Mouse (Mus musculus) liver, embryonic 12.5 days (tissue): ENCODE measurements at regions not wholly inside any gene's neighbourhood (a gene's known extent, or its start where the extent isn't known, plus 50 kb on each side); places are given as distances from the start of the nearest gene placed in this dataset.

Experiments used
- ATAC-seq: fragments of 200-750 bp; cut with Nextera tagmentation; 2 replicates; pipeline ENCODE4 v1.8.0; 2017; ENCODE audit warnings: moderate number of reproducible peaks, mild to moderate bottlenecking, moderate library complexity
- H3K27ac ChIP-seq: fragments of 300-500 bp; sonication (generic); 2 replicates; pipeline ENCODE4 v1.5.1; 2016; ENCODE audit warnings: mild to moderate bottlenecking
- H3K27me3 ChIP-seq: fragments of 300-500 bp; sonication (generic); replicated peaks from 2 replicates; pipeline ENCODE4 v1.6.1; 2016; ENCODE audit warnings: mild to moderate bottlenecking, moderate library complexity
- H3K36me3 ChIP-seq: fragments of 300-500 bp; sonication (generic); 2 replicates; pipeline ENCODE4 v1.6.1; 2016; ENCODE audit warnings: mild to moderate bottlenecking, moderate library complexity
- H3K4me1 ChIP-seq: fragments of 300-500 bp; sonication (generic); 2 replicates; pipeline ENCODE4 v1.6.1; 2016
- H3K4me2 ChIP-seq: fragments of 300-500 bp; sonication (generic); 2 replicates; pipeline ENCODE4 v1.6.1; 2016; ENCODE audit warnings: mild to moderate bottlenecking, moderate library complexity
- H3K4me3 ChIP-seq: fragments of 300-500 bp; sonication (generic); 2 replicates; pipeline ENCODE4 v1.5.1; 2016; ENCODE audit warnings: mild to moderate bottlenecking, moderate library complexity
- H3K9ac ChIP-seq: fragments of 300-500 bp; sonication (generic); 2 replicates; pipeline ENCODE4 v1.6.1; 2016; ENCODE audit warnings: mild to moderate bottlenecking, moderate library complexity
- H3K9me3 ChIP-seq: fragments of 300-500 bp; sonication (generic); replicated peaks from 2 replicates; pipeline ENCODE4 v1.6.1; 2016; ENCODE audit warnings: mild to moderate bottlenecking, moderate library complexity
- WGBS: fragments of 180-500 bp; shearing (Covaris S2); methylation state at CpG from one replicate; pipeline ENCODE4 v1.1.7; 2016; ENCODE audit not compliant: insufficient replicate concordance; 5-methylcytosine and 5-hydroxymethylcytosine counted together

GRCm38 (mm10) chr2:166432531-166432930 lies 277.1 kb upstream of the Sulf2 start:
- no peak overlapping the region for H3K4me2 ChIP-seq
- no peaks in the 10 kb centered on the region for H3K9me3 ChIP-seq
- no peak overlapping the region for H3K27ac ChIP-seq
- no peaks in the 10 kb centered on the region for H3K36me3 ChIP-seq
- WGBS: 60% methylated on average over 8 of the region's 8 CpGs
- H3K4me3 ChIP-seq: no peak overlapping the region
- no peaks in the 10 kb centered on the region for H3K4me1 ChIP-seq
- H3K27me3 ChIP-seq: no peaks in the 10 kb centered on the region
- no peak for ATAC-seq
- no peak overlapping the region for H3K9ac ChIP-seq

- no peak overlapping the region for H3K4me3 ChIP-seq
- H3K27me3 ChIP-seq: no peaks in the 10 kb centered on the region
- H3K9me3 ChIP-seq: no peaks in the 10 kb centered on the region
- no peaks in the 10 kb centered on the region for H3K36me3 ChIP-seq
- H3K9ac ChIP-seq: no peak overlapping the region
- H3K4me1 ChIP-seq: no peaks in the 10 kb centered on the region
- WGBS: 42% methylated on average over 5 of the region's 5 CpGs
- no peak overlapping the region for H3K4me2 ChIP-seq
- ATAC-seq: no peak
- H3K27ac ChIP-seq: no peak overlapping the region
These were observed 274.5 kb upstream of the Sulf2 start for GRCm38 (mm10) chr2:166429918-166430317.

- no peaks in the 10 kb centered on the region for H3K9me3 ChIP-seq
- H3K27ac ChIP-seq: no peak overlapping the region
- H3K27me3 ChIP-seq: no peaks in the 10 kb centered on the region
- ATAC-seq: no peak
- WGBS: 74% methylated on average over 12 of the region's 12 CpGs
- no peak overlapping the region for H3K4me2 ChIP-seq
- H3K4me3 ChIP-seq: no peak overlapping the region
- H3K9ac ChIP-seq: no peak overlapping the region
- H3K36me3 ChIP-seq: no peaks in the 10 kb centered on the region
- H3K4me1 ChIP-seq: no peaks in the 10 kb centered on the region
These were observed 274.0 kb upstream of the Sulf2 start for GRCm38 (mm10) chr2:166429494-166429893.

- no peak overlapping the region for H3K9ac ChIP-seq
- no peaks in the 10 kb centered on the region for H3K9me3 ChIP-seq
- no peak overlapping the region for H3K4me2 ChIP-seq
- H3K4me1 ChIP-seq: no peaks in the 10 kb centered on the region
- no peaks in the 10 kb centered on the region for H3K36me3 ChIP-seq
- H3K4me3 ChIP-seq: no peak overlapping the region
- WGBS: 60% methylated on average over 6 of the region's 6 CpGs
- H3K27ac ChIP-seq: no peak overlapping the region
- no peaks in the 10 kb centered on the region for H3K27me3 ChIP-seq
- no peak for ATAC-seq
These were observed 271.9 kb upstream of the Sulf2 start for GRCm38 (mm10) chr2:166427390-166427789.

GRCm38 (mm10) chr2:166426960-166427359 lies 271.5 kb upstream of the Sulf2 start:
- no peak overlapping the region for H3K4me2 ChIP-seq
- no peaks in the 10 kb centered on the region for H3K9me3 ChIP-seq
- no peaks in the 10 kb centered on the region for H3K4me1 ChIP-seq
- no peak overlapping the region for H3K27ac ChIP-seq
- H3K9ac ChIP-seq: no peak overlapping the region
- 50% methylated on average over 10 of the region's 10 CpGs for WGBS
- no peak overlapping the region for H3K4me3 ChIP-seq
- H3K27me3 ChIP-seq: no peaks in the 10 kb centered on the region
- ATAC-seq: no peak
- no peaks in the 10 kb centered on the region for H3K36me3 ChIP-seq

GRCm38 (mm10) chr2:166426457-166426856 lies 271.0 kb upstream of the Sulf2 start:
- H3K27ac ChIP-seq: no peak overlapping the region
- 47% methylated on average over 6 of the region's 6 CpGs for WGBS
- no peaks in the 10 kb centered on the region for H3K9me3 ChIP-seq
- no peak overlapping the region for H3K4me2 ChIP-seq
- H3K9ac ChIP-seq: no peak overlapping the region
- H3K4me1 ChIP-seq: no peaks in the 10 kb centered on the region
- no peak overlapping the region for H3K4me3 ChIP-seq
- ATAC-seq: no peak
- H3K27me3 ChIP-seq: no peaks in the 10 kb centered on the region
- no peaks in the 10 kb centered on the region for H3K36me3 ChIP-seq

GRCm38 (mm10) chr2:166425141-166425540 lies 269.7 kb upstream of the Sulf2 start:
- Histone ChIP-seq H3K9ac (no peak overlapping the region), H3K4me3 (no peak overlapping the region), H3K36me3 (no peaks in the 10 kb centered on the region), H3K27ac (no peak overlapping the region), H3K9me3 (no peaks in the 10 kb centered on the region), H3K4me1 (no peaks in the 10 kb centered on the region), H3K4me2 (no peak overlapping the region), H3K27me3 (no peaks in the 10 kb centered on the region)
- no peak for ATAC-seq
- WGBS: 51% methylated on average over 3 of the region's 3 CpGs

- Histone ChIP-seq H3K4me1 (no peaks in the 10 kb centered on the region), H3K27me3 (no peaks in the 10 kb centered on the region)
These were observed 267.7 kb upstream of the Sulf2 start for GRCm38 (mm10) chr2:166423132-166423660.

GRCm38 (mm10) chr2:166420275-166420674 lies 264.8 kb upstream of the Sulf2 start:
- Histone ChIP-seq H3K4me2 (no peak overlapping the region), H3K27ac (no peak overlapping the region), H3K9ac (no peak overlapping the region), H3K27me3 (no peaks in the 10 kb centered on the region), H3K36me3 (no peaks in the 10 kb centered on the region), H3K4me3 (no peak overlapping the region), H3K9me3 (no peaks in the 10 kb centered on the region), H3K4me1 (no peaks in the 10 kb centered on the region)
- ATAC-seq: no peak
- 40% methylated on average over 8 of the region's 8 CpGs for WGBS

More at GRCm38 (mm10) chr2:166423132-166423660, 267.7 kb upstream of the Sulf2 start:
- WGBS: 77% methylated on average over 6 of the region's 6 CpGs
- H3K4me2 ChIP-seq: no peak overlapping the region
- H3K9ac ChIP-seq: no peak overlapping the region
- H3K9me3 ChIP-seq: no peaks in the 10 kb centered on the region
- no peak overlapping the region for H3K4me3 ChIP-seq
- ATAC-seq: no peak
- H3K36me3 ChIP-seq: no peaks in the 10 kb centered on the region
- no peak overlapping the region for H3K27ac ChIP-seq

- Histone ChIP-seq H3K9me3 (no peaks in the 10 kb centered on the region), H3K4me1 (no peaks in the 10 kb centered on the region), H3K27ac (no peak overlapping the region), H3K4me3 (no peak overlapping the region), H3K27me3 (no peaks in the 10 kb centered on the region), H3K36me3 (no peaks in the 10 kb centered on the region), H3K4me2 (no peak overlapping the region), H3K9ac (no peak overlapping the region)
- ATAC-seq: no peak
- 66% methylated on average over 9 of the region's 9 CpGs for WGBS
These were observed 263.8 kb upstream of the Sulf2 start for GRCm38 (mm10) chr2:166419271-166419670.

- ATAC-seq: no peak
- no peaks in the 10 kb centered on the region for H3K4me1 ChIP-seq
These were observed 262.8 kb upstream of the Sulf2 start for GRCm38 (mm10) chr2:166418279-166418678.

GRCm38 (mm10) chr2:166417628-166418027 lies 262.2 kb upstream of the Sulf2 start:
- H3K36me3 ChIP-seq: no peaks in the 10 kb centered on the region
- H3K27me3 ChIP-seq: no peaks in the 10 kb centered on the region
- H3K27ac ChIP-seq: no peak overlapping the region
- H3K4me1 ChIP-seq: no peaks in the 10 kb centered on the region
- ATAC-seq: no peak
- no peak overlapping the region for H3K4me3 ChIP-seq
- no peak overlapping the region for H3K9ac ChIP-seq
- H3K9me3 ChIP-seq: no peaks in the 10 kb centered on the region
- 76% methylated on average over 10 of the region's 10 CpGs for WGBS
- no peak overlapping the region for H3K4me2 ChIP-seq

More at GRCm38 (mm10) chr2:166418279-166418678, 262.8 kb upstream of the Sulf2 start:
- H3K27me3 ChIP-seq: no peaks in the 10 kb centered on the region
- no peaks in the 10 kb centered on the region for H3K36me3 ChIP-seq
- no peaks in the 10 kb centered on the region for H3K9me3 ChIP-seq
- H3K4me2 ChIP-seq: no peak overlapping the region
- no peak overlapping the region for H3K4me3 ChIP-seq
- 67% methylated on average over 8 of the region's 8 CpGs for WGBS
- no peak overlapping the region for H3K27ac ChIP-seq
- no peak overlapping the region for H3K9ac ChIP-seq

- Histone ChIP-seq H3K4me3 (no peak overlapping the region), H3K4me1 (no peaks in the 10 kb centered on the region), H3K9me3 (no peaks in the 10 kb centered on the region), H3K9ac (no peak overlapping the region), H3K4me2 (no peak overlapping the region), H3K27ac (no peak overlapping the region), H3K36me3 (no peaks in the 10 kb centered on the region), H3K27me3 (no peaks in the 10 kb centered on the region; the same call in none of the 2 replicates)
- WGBS: 79% methylated on average over 16 of the region's 16 CpGs
- ATAC-seq: no peak
These were observed 260.1 kb upstream of the Sulf2 start for GRCm38 (mm10) chr2:166415481-166415965.
